Mouse (Mus musculus): ENCODE measurements around the gene Nhsl1.

DNA sequence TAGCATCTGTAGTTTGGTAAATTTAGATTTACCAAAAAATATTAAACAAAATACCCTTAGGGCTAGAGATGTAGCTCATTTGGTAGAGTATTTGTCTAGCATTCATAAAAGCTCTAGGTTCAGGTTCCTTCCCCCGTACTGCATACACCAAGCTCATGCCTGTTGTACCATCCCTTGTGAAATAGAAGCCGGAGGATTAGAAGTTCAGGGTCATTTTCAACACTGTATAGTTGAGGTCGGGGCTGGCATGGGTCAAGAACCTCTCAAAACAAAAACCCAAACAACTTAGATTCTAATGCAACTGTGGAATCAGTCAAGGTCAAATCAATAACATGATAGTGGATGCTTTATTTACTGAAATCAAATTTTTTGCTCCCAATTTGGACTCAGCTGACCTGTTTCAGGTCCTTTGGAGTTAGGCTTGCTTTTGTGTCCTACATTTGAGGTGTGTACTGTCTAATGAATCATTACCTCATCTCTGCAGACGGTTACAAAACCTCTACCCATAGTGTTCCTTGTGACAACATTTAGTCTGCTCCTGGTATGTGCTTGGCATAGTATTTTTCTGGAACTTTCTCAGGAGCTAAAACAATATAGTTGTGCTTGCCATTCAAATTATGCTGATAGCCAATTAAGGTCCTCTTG lies 42.6 kb upstream of the Nhsl1 start:
- TF ChIP-seq CTCF (IDR thresholded peaks at IDR 0.05; ENCODE audit: low read depth): no peak
- no peak for TF ChIP-seq EP300 (IDR thresholded peaks at IDR 0.05; ENCODE audit: low read depth)

Measured in liver, embryonic 14.5 days (tissue).